Mouse (Mus musculus): ENCODE data around the gene Plcl2. TPM values are rescaled to one million over a fixed set of nuclear protein-coding genes. Genes with fewer than 3 reads are reported as not detected.
"Not testable (repeated sequence)": the region's sequence is repeated elsewhere in the genome, so short reads cannot be mapped to it uniquely, and the experiment has no call there.

The Plcl2 gene
- polyA plus RNA-seq, 1 experiment from 2014 or later: 1.0 TPM

- Histone ChIP-seq H3K9ac (replicated peaks; ENCODE audit: low read depth) (no peak overlapping the region), H3K9me3 (ENCODE audit: low read length) (peaks cover 5% of the 10 kb centered on the region; the same call in 1 of the 2 replicates), H3K36me3 (ENCODE audit: insufficient read depth, low read length) (no peaks in the 10 kb centered on the region), H3K4me2 (replicated peaks; ENCODE audit: low read depth, low read length) (no peak overlapping the region), H3K27ac (ENCODE audit: low read length) (no peak overlapping the region), H3K4me1 (ENCODE audit: insufficient read depth, low read depth, low read length) (no peaks in the 10 kb centered on the region), H3K4me3 (ENCODE audit: low read depth, low read length) (no peak overlapping the region), H3K27me3 (replicated peaks; ENCODE audit: insufficient read depth, low read length) (no peaks in the 10 kb centered on the region)
- WGBS: 39% methylated on average over 6 of the region's 6 CpGs
- ATAC-seq (no peak), DNase-seq (ENCODE audit: low spot score) (no peak)
- TF ChIP-seq EP300 (IDR thresholded peaks at IDR 0.05): no peak
- TF ChIP-seq CTCF (IDR thresholded peaks at IDR 0.05): no peak
Observed at GRCm38 (mm10) chr17:50643989-50644388, 134.8 kb downstream of the Plcl2 start.

- H3K9me3 ChIP-seq (ENCODE audit: low read length); H3K4me2 ChIP-seq (replicated peaks; ENCODE audit: low read depth, low read length); H3K27ac ChIP-seq (ENCODE audit: low read length); DNase-seq (ENCODE audit: low spot score); H3K36me3 ChIP-seq (ENCODE audit: insufficient read depth, low read length); H3K4me1 ChIP-seq (ENCODE audit: insufficient read depth, low read depth, low read length); H3K9ac ChIP-seq (replicated peaks; ENCODE audit: low read depth); H3K4me3 ChIP-seq (ENCODE audit: low read depth, low read length); H3K27me3 ChIP-seq (replicated peaks; ENCODE audit: insufficient read depth, low read length); ATAC-seq: not testable (repeated sequence)
- WGBS: 89% methylated on average over 4 of the region's 4 CpGs
Observed at GRCm38 (mm10) chr17:50648141-50648540, 138.9 kb downstream of the Plcl2 start.

GRCm38 (mm10) chr17:50648757-50649419 lies 139.7 kb downstream of the Plcl2 start:
- peaks cover 5% of the 10 kb centered on the region; the same call in 1 of the 2 replicates for H3K9me3 ChIP-seq (ENCODE audit: low read length)
- H3K36me3 ChIP-seq (ENCODE audit: insufficient read depth, low read length): no peaks in the 10 kb centered on the region
- DNase-seq (ENCODE audit: low spot score) (no peak), ATAC-seq (no peak)
- no peaks in the 10 kb centered on the region for H3K4me1 ChIP-seq (ENCODE audit: insufficient read depth, low read depth, low read length)
- no peak overlapping the region for H3K9ac ChIP-seq (replicated peaks; ENCODE audit: low read depth)
- H3K27ac ChIP-seq (ENCODE audit: low read length): no peak overlapping the region
- no peak for TF ChIP-seq EP300 (IDR thresholded peaks at IDR 0.05)
- TF ChIP-seq CTCF (IDR thresholded peaks at IDR 0.05): no peak
- no peak overlapping the region for H3K4me2 ChIP-seq (replicated peaks; ENCODE audit: low read depth, low read length)
- 90% methylated on average over 6 of the region's 6 CpGs for WGBS
- H3K4me3 ChIP-seq (ENCODE audit: low read depth, low read length): no peak overlapping the region
- no peaks in the 10 kb centered on the region for H3K27me3 ChIP-seq (replicated peaks; ENCODE audit: insufficient read depth, low read length)

- Histone ChIP-seq H3K4me1 (ENCODE audit: insufficient read depth, low read depth, low read length) (no peaks in the 10 kb centered on the region), H3K36me3 (ENCODE audit: insufficient read depth, low read length) (no peaks in the 10 kb centered on the region), H3K9me3 (ENCODE audit: low read length) (peaks cover 5% of the 10 kb centered on the region; the same call in 1 of the 2 replicates), H3K4me3 (ENCODE audit: low read depth, low read length) (no peak overlapping the region), H3K27me3 (replicated peaks; ENCODE audit: insufficient read depth, low read length) (no peaks in the 10 kb centered on the region), H3K4me2 (replicated peaks; ENCODE audit: low read depth, low read length) (no peak overlapping the region), H3K27ac (ENCODE audit: low read length) (no peak overlapping the region), H3K9ac (replicated peaks; ENCODE audit: low read depth) (no peak overlapping the region)
- TF ChIP-seq CTCF (IDR thresholded peaks at IDR 0.05): no peak
- no peak for TF ChIP-seq EP300 (IDR thresholded peaks at IDR 0.05)
- DNase-seq (ENCODE audit: low spot score) (no peak), ATAC-seq (no peak)
- 94% methylated on average over 14 of the region's 14 CpGs for WGBS
Observed at GRCm38 (mm10) chr17:50650535-50651223, 141.5 kb downstream of the Plcl2 start.

GRCm38 (mm10) chr17:50654741-50655415 lies 145.7 kb downstream of the Plcl2 start:
- TF ChIP-seq EP300 (IDR thresholded peaks at IDR 0.05) (no peak), CTCF (IDR thresholded peaks at IDR 0.05) (no peak)
- Histone ChIP-seq H3K9me3 (ENCODE audit: low read length) (no peaks in the 10 kb centered on the region), H3K36me3 (ENCODE audit: insufficient read depth, low read length) (no peaks in the 10 kb centered on the region), H3K27ac (ENCODE audit: low read length) (no peak overlapping the region), H3K9ac (replicated peaks; ENCODE audit: low read depth) (no peak overlapping the region), H3K4me3 (ENCODE audit: low read depth, low read length) (no peak overlapping the region), H3K27me3 (replicated peaks; ENCODE audit: insufficient read depth, low read length) (no peaks in the 10 kb centered on the region), H3K4me1 (ENCODE audit: insufficient read depth, low read depth, low read length) (no peaks in the 10 kb centered on the region), H3K4me2 (replicated peaks; ENCODE audit: low read depth, low read length) (no peak overlapping the region)
- ATAC-seq: no peak
- DNase-seq (ENCODE audit: low spot score): no peak
- WGBS: 54% methylated on average over 5 of the region's 5 CpGs

- H3K4me1 ChIP-seq (ENCODE audit: insufficient read depth, low read depth, low read length): no peaks in the 10 kb centered on the region
Observed at GRCm38 (mm10) chr17:50655416-50655776, 146.2 kb downstream of the Plcl2 start.

More at GRCm38 (mm10) chr17:50655416-50655776, 146.2 kb downstream of the Plcl2 start:
- ATAC-seq (no peak), DNase-seq (ENCODE audit: low spot score) (no peak)
- Histone ChIP-seq H3K9me3 (ENCODE audit: low read length) (no peaks in the 10 kb centered on the region), H3K27me3 (replicated peaks; ENCODE audit: insufficient read depth, low read length) (no peaks in the 10 kb centered on the region), H3K9ac (replicated peaks; ENCODE audit: low read depth) (no peak overlapping the region), H3K27ac (ENCODE audit: low read length) (no peak overlapping the region), H3K36me3 (ENCODE audit: insufficient read depth, low read length) (no peaks in the 10 kb centered on the region), H3K4me2 (replicated peaks; ENCODE audit: low read depth, low read length) (no peak overlapping the region), H3K4me3 (ENCODE audit: low read depth, low read length) (no peak overlapping the region)
- WGBS: 34% methylated on average over 4 of the region's 4 CpGs
- TF ChIP-seq CTCF (IDR thresholded peaks at IDR 0.05) (no peak), EP300 (IDR thresholded peaks at IDR 0.05) (no peak)
